ENCODE assay signal across 16 mouse cellular contexts in genomic region chrX:159145212-159145611, GRCm38 (mm10).
DNase-seq lines count a peak whose midpoint lies in the region; ATAC-seq and TF ChIP-seq lines count a peak whose summit lies in the region.
"Had no signal": no experiment of that assay in that cellular context is flagged by ENCODE, and none has a peak within 500 bp of the region (broad histone marks: within the 10 kb centered on the region; RNA-seq: fewer than 3 reads in every experiment).

No protein-coding gene starts in this region.

- peaks cover 0 to 5% of the 10 kb centered on the region in 2 experiments; a peak in 3 of 4 replicates for H3K4me1 ChIP-seq in MEL (ENCODE audit: control insufficient read depth in 1 of 2, insufficient read depth in 2 of 2, low read length in 2 of 2)
- no peaks in the 10 kb centered on the region for H3K4me1 ChIP-seq in neural tube, embryonic 15.5 days
- H3K4me1 ChIP-seq: hindbrain, embryonic 15.5 days; midbrain, embryonic 15.5 days had no signal

- no peak overlapping the region for H3K27ac ChIP-seq in MEL (ENCODE audit: control insufficient read depth, low read depth, low read length)
- H3K27ac ChIP-seq in neural tube, embryonic 15.5 days (replicated peaks): no peak overlapping the region
- H3K27ac ChIP-seq: gastrocnemius, adult 2 months; hindbrain, embryonic 15.5 days; midbrain, embryonic 15.5 days had no signal

- no peak overlapping the region for H3K4me2 ChIP-seq in neural tube, embryonic 15.5 days
- H3K4me2 ChIP-seq: hindbrain, embryonic 15.5 days; midbrain, embryonic 15.5 days had no signal

- intact Hi-C loops in left cerebral cortex, postnatal 4 days (cut with DNase I): no loop called here

- peak; percentile 9 for DNase-seq in adrenal gland, adult 2 months
- DNase-seq in adrenal gland, adult 18-20 months (ENCODE audit: low spot score in 2 of 2): no peak
- peak; percentile 18 for DNase-seq in MEL (ENCODE audit: low read depth, low spot score)
- no peak for DNase-seq in left cerebral cortex, postnatal 4 days
- no peak for DNase-seq in spleen, postnatal 36 days (ENCODE audit: low spot score in 2 of 2)
- DNase-seq: gastrocnemius, adult 2 months; heart, postnatal 10 days; kidney, postnatal 10 days; layer of hippocampus, adult 9-11 months had no signal

- ATAC-seq in granulocyte monocyte progenitor cell, adult 5-6 weeks (replicated peaks; ENCODE audit: poor library complexity, severe bottlenecking): peak; percentile 96
- ATAC-seq in megakaryocyte, adult 5-6 weeks (ENCODE audit: poor library complexity, severe bottlenecking): peak; percentile 96
- no peak for ATAC-seq in neural tube, embryonic 15.5 days (ENCODE audit: low FRiP score)
- ATAC-seq: forebrain, embryonic 16.5 days; intestine, postnatal 0 days; midbrain, embryonic 15.5 days had no signal

- peaks cover 0 to 6% of the 10 kb centered on the region in 2 experiments; a peak in 2 of 4 replicates for H3K36me3 ChIP-seq in MEL (ENCODE audit: control insufficient read depth in 1 of 2, insufficient read depth in 2 of 2, low read length in 2 of 2)
- no peaks in the 10 kb centered on the region for H3K36me3 ChIP-seq in neural tube, embryonic 15.5 days
- H3K36me3 ChIP-seq: hindbrain, embryonic 15.5 days; midbrain, embryonic 15.5 days had no signal

- no peak for TF ChIP-seq EP300 in MEL (IDR thresholded peaks at IDR 0.05; ENCODE audit: low read depth in 1 of 2, low read length in 2 of 2)

- no peak overlapping the region for H3K9ac ChIP-seq in MEL (ENCODE audit: control insufficient read depth, low read depth, low read length, poor library complexity, severe bottlenecking)
- no peak overlapping the region for H3K9ac ChIP-seq in neural tube, embryonic 15.5 days (replicated peaks)
- H3K9ac ChIP-seq: hindbrain, embryonic 15.5 days; midbrain, embryonic 15.5 days had no signal

- H3K4me3 ChIP-seq in MEL (ENCODE audit: control insufficient read depth in 1 of 2, insufficient read depth in 1 of 2, low read depth in 2 of 2, low read length in 2 of 2): no peak overlapping the region
- no peak overlapping the region for H3K4me3 ChIP-seq in neural tube, embryonic 15.5 days (replicated peaks)
- H3K4me3 ChIP-seq: gastrocnemius, adult 2 months; hindbrain, embryonic 15.5 days; midbrain, embryonic 15.5 days had no signal

- no peak for TF ChIP-seq CTCF in MEL (IDR thresholded peaks at IDR 0.05 in 2 of 3, conservative IDR thresholded peaks at IDR 0.05 in 1 of 3; ENCODE audit: control insufficient read depth in 1 of 3, insufficient read depth in 1 of 3, low read depth in 2 of 3, low read length in 3 of 3, poor library complexity in 1 of 3, severe bottlenecking in 1 of 3)

- no peak for TF ChIP-seq POLR2A in MEL (IDR thresholded peaks at IDR 0.05; ENCODE audit: control insufficient read depth in 1 of 2, insufficient read depth in 1 of 2, low read depth in 1 of 2, low read length in 2 of 2, poor library complexity in 1 of 2)

- 81% methylated on average over 4 of the region's 4 CpGs for WGBS in neural tube, embryonic 15.5 days

- H3K79me2 ChIP-seq in MEL (ENCODE audit: control insufficient read depth, insufficient read depth, low read length, poor library complexity): no peaks in the 10 kb centered on the region

- no peak for TF ChIP-seq RAD21 in MEL (IDR thresholded peaks at IDR 0.05; ENCODE audit: low read depth, low read length)

- H3K27me3 ChIP-seq in MEL (ENCODE audit: control insufficient read depth in 1 of 2, insufficient read depth in 2 of 2, low read length in 2 of 2): no peaks in the 10 kb centered on the region
- H3K27me3 ChIP-seq in neural tube, embryonic 15.5 days (replicated peaks): no peaks in the 10 kb centered on the region
- H3K27me3 ChIP-seq: hindbrain, embryonic 15.5 days; midbrain, embryonic 15.5 days had no signal

- no peaks in the 10 kb centered on the region for H3K9me3 ChIP-seq in MEL (replicated peaks; ENCODE audit: insufficient read depth, low read length)
- H3K9me3 ChIP-seq in neural tube, embryonic 15.5 days (replicated peaks): no peaks in the 10 kb centered on the region
- H3K9me3 ChIP-seq: hindbrain, embryonic 15.5 days; midbrain, embryonic 15.5 days had no signal

TF ChIP-seq in MEL, 35 proteins besides CTCF, POLR2A, EP300 and RAD21:
- TF ChIP-seq NRF1 (IDR thresholded peaks at IDR 0.05; ENCODE audit: insufficient read depth, low read depth, low read length, poor library complexity, severe bottlenecking) (no peak), KAT2A (conservative IDR thresholded peaks at IDR 0.05; ENCODE audit: low read depth, low read length) (no peak), MAX (IDR thresholded peaks at IDR 0.05; ENCODE audit: low read length) (no peak), TAL1 (IDR thresholded peaks at IDR 0.05; ENCODE audit: low read length) (no peak), ZC3H11A (IDR thresholded peaks at IDR 0.05; ENCODE audit: low read depth, low read length) (no peak), MEF2A (IDR thresholded peaks at IDR 0.05; ENCODE audit: extremely low read depth, insufficient replicate concordance, low read depth, low read length, poor library complexity, severe bottlenecking) (no peak), USF2 (IDR thresholded peaks at IDR 0.05; ENCODE audit: borderline replicate concordance in 1 of 2, insufficient read depth in 1 of 2, low read depth in 1 of 2, low read length in 2 of 2) (no peak), ZNF384 (IDR thresholded peaks at IDR 0.05; ENCODE audit: low read depth, low read length) (no peak), POLR2AphosphoS2 (IDR thresholded peaks at IDR 0.05; ENCODE audit: low read length) (no peak), SMC3 (IDR thresholded peaks at IDR 0.05; ENCODE audit: low read depth, low read length) (no peak), CHD2 (IDR thresholded peaks at IDR 0.05; ENCODE audit: low read length) (no peak), ZKSCAN1 (IDR thresholded peaks at IDR 0.05; ENCODE audit: low read depth, low read length) (no peak), JUND (IDR thresholded peaks at IDR 0.05; ENCODE audit: low read depth, low read length) (no peak), ETS1 (IDR thresholded peaks at IDR 0.05; ENCODE audit: low read depth, low read length) (no peak), GABPA (IDR thresholded peaks at IDR 0.05; ENCODE audit: low read depth, low read length) (no peak), RCOR1 (IDR thresholded peaks at IDR 0.05; ENCODE audit: low read depth, low read length) (no peak), GATA1 (IDR thresholded peaks at IDR 0.05; ENCODE audit: low read depth, low read length) (no peak), SIN3A (IDR thresholded peaks at IDR 0.05; ENCODE audit: low read length) (no peak), TCF12 (IDR thresholded peaks at IDR 0.05; ENCODE audit: low read depth, low read length) (no peak), MAZ (IDR thresholded peaks at IDR 0.05; ENCODE audit: low read depth, low read length) (no peak)

Comparison
In these comparisons a context has a peak if more than half of its experiments do, and no peak if none do; other contexts are left out.
1. DNase-seq: peak in adrenal gland, adult 2 months (single experiment) and MEL (single experiment); none in adrenal gland, adult 18-20 months (0 of 2), left cerebral cortex, postnatal 4 days (single experiment) and spleen, postnatal 36 days (0 of 2).